Mouse (Mus musculus): Measurements from ENCODE around the gene Slc25a33. TPM values are rescaled to one million over a fixed set of nuclear protein-coding genes. Genes with fewer than 3 reads are reported as not detected.
"Not testable (repeated sequence)": the region's sequence is repeated elsewhere in the genome, so short reads cannot be mapped to it uniquely, and the experiment has no call there.

The Slc25a33 gene
- total and polyA plus RNA-seq, 3 experiments = 18.7 to 29.0 (median 26.7) TPM

DNA sequence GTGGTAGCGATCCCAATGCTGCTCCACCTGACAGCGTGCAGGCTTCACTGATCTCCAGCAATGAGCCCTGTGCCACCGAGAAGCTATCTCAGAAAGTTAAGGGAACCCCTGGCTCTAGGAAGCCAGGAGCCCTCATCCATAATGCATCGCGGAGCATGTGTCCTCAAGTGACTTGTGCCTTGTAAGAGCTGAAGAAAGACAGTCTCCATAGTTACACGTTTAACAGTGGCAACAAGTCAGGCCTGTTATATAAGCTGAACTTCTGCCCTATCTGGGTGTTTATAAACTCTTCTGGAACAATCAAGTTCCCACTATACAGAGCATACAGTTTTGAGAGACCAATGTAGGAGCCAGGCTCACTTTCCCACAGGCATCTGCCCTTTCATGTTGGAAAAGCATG is 15.7 kb downstream of the Slc25a33 start:
- no peak for DNase-seq

DNA sequence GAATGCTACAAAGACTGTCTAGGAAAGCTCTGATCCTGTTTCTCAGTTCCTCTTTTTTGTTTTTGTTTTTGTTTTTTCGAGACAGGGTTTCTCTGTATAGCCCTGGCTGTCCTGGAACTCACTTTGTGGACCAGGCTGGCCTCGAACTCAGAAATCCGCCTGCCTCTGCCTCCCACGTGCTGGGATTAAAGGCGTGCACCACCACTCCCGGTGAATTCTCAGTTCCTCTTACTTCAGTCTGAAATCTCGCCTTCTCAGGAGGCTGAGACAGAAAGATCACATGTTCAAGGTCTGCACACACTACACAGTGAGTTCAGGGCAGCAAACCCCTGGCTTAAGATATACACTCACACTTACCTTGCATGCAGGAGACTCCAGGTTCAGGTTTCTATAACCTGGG is 17.5 kb downstream of the Slc25a33 start:
- not testable (repeated sequence) for DNase-seq

DNA sequence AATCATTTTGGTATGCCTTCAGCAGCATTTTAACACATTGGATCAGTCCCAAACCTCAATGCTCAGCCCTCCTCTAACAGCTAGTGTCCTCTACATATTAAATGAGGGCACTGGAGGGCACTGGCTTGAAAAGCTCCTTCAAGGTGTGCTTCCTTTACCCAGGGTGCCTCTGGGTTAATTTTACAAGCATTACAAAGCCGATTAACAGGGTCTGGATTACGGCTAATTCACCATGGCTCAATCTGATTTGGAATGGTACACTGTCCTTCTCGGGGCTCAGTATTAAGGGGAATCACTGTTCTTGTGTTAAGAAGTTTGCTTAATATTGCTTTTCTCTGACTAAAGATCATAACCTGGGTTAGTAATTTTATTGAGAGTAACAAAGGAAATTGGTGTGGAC is 21.2 kb downstream of the Slc25a33 start:
- DNase-seq = no peak

GRCm38 (mm10) chr4:149752124-149752799 is 21.8 kb downstream of the Slc25a33 start:
- peak; percentile 53 for DNase-seq

- DNase-seq = no peak
Observed at GRCm38 (mm10) chr4:149750671-149751070, 23.4 kb downstream of the Slc25a33 start.

DNA sequence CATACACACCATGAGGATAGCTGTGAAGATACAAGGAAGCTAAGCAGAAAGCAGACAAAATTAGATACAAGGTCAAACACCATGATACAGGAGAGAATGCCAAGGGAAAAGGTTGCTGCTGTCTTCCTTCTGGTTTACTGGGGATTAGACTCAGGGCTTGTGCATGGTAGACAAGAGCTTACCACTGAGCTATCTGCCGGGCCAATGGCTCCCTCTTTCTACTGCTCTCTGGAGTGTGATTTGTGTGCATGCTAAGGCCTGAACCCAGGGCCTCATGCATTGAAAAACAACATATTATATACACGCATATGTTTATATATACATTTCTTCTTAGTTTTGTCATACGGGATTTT is 24.4 kb downstream of the Slc25a33 start:
- DNase-seq = not testable (repeated sequence)

DNA sequence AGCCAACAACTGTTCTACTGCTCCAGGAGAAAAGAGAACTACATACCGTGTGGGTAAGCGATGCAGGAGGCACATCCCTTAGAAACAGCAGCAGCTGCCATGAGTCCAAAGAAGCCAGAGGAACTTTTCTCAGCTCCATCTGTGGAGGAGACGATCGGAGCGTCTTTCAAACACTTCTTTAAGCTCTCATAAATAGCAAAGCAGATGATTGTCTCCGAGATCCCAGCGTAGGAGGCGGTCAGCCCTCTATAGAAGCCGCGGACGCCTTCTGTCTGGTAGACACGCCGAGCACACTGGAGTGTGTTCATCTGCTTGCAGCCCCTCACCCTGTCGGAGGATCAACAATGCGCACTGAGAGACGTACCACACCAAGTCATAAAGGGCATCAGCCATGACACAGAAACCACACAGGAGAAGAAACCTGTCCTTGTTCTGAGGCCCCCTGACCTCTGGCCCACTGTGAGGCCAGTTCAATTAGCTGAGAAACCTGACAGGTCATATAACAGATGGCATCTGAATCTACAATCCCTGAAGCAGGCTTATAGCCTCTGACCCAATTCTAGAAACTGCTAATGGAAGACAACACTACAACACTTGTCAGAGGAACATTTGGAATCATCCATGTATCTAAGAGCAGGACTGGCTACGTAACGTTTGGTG is 24.9 kb downstream of the Slc25a33 start:
- no peak for DNase-seq

GRCm38 (mm10) chr4:149744119-149744518 is 30.0 kb downstream of the Slc25a33 start:
- DNase-seq = no peak

- no peak for DNase-seq
Observed at GRCm38 (mm10) chr4:149742011-149742530, 32.0 kb downstream of the Slc25a33 start.

DNA sequence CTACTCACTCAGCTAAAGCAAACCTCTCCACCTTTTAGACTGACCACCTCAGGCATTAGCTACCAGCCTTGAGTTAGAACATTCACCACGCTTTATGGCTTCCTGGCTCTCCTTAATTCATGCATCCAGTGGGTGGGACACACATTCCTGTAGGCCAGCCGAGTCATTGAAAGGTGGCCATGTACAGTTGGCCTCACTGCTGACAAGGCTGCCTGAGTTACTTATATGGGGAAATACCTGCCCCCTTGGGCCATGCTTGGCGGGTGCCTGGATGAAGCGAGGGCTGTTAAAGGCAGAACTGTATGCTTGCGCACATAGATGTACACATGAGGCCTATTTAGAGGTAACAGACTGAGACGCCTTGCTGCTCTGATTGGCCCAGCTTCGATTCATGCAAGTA is 33.8 kb downstream of the Slc25a33 start:
- DNase-seq = no peak

- DNase-seq = no peak
Observed at GRCm38 (mm10) chr4:149739478-149739877, 34.6 kb downstream of the Slc25a33 start.

DNA sequence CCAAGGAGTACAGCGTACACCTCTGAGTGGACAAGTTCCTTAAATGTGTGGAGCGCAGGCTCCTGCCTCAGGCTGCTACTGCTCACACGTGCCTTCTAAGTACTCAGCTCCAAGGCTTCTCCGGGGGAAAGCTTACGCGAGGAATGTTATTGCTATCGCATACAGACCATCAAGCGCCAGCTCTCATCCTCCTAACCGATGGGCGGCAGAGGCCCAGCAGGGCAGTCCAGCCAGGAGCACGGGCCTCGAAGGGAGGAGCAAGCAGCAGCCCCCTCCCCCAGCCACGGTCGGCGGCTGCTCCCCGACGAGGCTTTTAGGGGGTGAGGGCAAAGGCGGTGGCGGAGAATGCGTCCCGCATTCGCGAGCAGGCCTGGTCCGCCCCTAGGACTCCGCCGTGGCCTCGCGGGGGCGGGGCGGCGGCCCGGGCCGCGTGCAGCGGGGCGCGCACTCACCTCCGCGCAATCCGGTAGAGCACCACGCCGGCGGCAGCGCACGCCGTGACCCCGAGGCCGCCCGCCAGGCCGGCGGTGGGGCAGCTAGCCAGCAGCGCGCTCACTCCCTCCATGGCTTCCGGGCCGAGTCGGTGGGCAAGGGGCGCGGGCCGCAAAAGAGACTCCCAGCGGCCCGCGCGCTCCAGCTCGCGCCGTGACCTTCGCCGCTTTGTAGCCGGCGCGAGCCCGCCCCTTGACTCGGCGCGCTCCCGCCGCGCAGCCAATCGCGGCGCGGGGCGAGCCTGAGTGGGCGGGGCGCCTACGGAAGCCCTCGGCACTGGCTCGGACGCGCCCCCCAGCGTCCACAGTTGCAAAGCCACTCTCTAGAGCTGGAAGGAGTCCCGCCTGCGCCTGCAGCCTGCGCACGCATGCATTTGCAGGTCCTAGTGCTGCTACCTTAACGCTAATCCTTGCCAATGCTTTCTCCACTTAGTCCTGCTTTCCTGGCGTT is 36.4 kb downstream of the Slc25a33 start, which contains the start of gene Tmem201:
Tmem201 (minus strand) TSS at position 662 of the 942 bp plus-strand sequence.
- peak; percentile 96 for DNase-seq

- peak; percentile 80 for DNase-seq
Observed at GRCm38 (mm10) chr4:149736581-149736980, 37.5 kb downstream of the Slc25a33 start.

DNA sequence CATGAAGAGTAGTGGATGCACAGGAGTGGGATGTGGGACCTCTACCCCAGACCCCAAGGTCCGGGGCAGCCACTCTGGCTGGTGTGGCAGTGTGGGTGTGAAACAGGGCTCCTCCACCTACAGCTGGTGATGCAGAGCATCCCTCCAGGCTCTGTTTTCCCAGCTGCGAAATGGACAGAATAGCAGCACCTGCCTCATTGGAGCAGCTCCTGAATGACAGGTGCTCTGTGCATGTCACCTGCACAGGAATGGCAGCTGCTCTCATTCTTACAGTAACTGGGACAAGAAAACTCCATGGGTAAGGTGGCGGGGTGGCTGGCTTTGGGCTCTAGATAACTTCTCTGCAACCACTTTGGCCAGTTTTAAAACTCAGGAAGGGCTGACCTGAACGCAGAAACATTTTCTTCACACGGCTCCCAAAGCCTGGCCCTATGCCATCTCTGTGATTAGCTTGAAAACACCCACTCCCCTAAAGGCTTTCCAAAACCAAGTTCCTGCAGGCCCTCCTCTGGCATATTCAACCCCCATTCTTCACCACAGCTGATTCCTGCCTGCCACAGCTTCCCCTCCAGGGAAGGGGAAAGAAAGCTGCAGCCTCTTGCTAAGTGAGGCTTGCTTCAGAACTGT is 38.3 kb downstream of the Slc25a33 start:
- no peak for DNase-seq

DNA sequence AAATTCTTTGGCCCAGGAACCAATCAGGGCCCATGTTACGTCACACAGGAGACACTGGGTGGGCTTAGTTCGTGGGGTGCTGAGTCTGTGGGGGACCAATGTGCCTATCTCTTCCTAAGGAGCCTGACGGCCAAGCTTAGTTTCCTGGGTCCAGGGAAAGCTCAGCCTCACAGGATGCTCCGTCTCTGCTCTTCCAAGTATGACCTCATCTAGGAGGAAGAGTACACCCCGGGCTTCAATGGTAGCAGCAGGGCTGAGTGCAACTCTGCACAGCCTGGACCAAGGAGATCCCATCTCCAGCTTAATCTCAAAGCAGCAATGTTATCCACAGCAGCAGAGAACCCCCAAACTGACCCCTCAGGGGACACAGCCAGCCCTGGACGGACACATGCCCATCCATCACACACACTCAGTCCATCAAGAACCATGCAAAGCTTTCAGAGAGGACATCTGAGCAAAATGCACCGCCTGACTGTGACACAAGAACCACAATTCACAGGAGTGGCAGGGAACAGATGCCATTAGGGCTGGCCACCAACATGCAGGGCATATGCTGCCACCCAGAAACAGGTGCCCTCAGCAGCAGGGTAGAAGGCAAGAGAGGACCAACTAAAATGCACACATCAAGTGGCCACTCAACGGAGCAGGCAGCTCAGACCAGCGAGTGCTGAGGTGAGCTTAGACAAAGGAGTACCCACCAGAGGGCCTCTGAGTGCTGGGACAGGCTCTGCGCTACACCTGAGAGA is 39.2 kb downstream of the Slc25a33 start:
- DNase-seq = no peak

GRCm38 (mm10) chr4:149734246-149734645 is 39.8 kb downstream of the Slc25a33 start:
- no peak for DNase-seq

GRCm38 (mm10) chr4:149733748-149734147 is 40.3 kb downstream of the Slc25a33 start:
- peak; percentile 18 for DNase-seq

- DNase-seq = peak; percentile 22
Observed at GRCm38 (mm10) chr4:149732800-149733199, 41.3 kb downstream of the Slc25a33 start.

DNA sequence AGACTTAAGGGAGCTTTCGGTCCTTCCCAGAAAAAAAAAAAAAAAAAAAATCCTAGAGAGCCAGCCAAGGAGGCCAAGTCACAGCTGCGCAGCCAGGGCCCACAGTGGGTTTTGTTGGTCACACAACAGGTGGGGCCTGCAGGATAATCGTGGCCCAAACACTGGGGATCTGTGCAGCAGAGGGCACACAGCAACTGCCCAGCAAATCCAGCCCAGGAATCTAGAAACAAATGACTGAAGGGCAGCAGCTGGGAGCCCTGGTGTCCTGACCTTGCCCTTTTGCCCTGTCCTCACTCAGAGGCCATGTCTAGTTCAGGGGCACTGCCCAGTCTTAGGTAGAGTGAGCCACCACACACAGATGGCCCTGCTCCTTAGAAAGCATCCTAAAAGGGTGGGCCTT is 41.8 kb downstream of the Slc25a33 start:
- peak; percentile 24 for DNase-seq

GRCm38 (mm10) chr4:149730827-149731226 is 43.2 kb downstream of the Slc25a33 start:
- DNase-seq = no peak

DNA sequence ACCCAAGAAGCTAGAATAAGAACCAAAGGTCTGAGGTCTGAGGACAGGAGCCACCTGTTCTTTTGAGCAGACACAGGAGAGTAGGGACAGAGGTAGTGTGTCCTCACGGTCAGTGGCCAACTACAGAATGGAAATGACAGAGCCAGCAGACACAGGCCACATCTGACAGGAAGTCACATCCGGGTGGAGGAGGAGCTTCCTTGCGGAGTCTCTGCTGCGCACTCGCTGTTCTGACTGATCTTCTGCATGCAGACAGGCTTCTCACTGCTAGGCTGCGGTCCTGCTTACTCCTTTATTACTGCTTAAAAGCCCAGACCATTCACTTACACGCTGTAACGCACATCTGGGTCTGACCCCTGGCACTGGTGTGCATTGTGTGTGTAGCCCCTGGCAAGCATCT is 45.3 kb downstream of the Slc25a33 start:
- DNase-seq = peak; percentile 9
